9 mouse cellular contexts compared by ENCODE assay signal in genomic region chr7:15974712-15975111, GRCm38 (mm10). TPM values are rescaled to one million over a fixed set of nuclear protein-coding genes. Genes with fewer than 3 reads are reported as not detected.
DNase-seq lines count a peak whose midpoint lies in the region; ATAC-seq and TF ChIP-seq lines count a peak whose summit lies in the region.
"Had no signal": no experiment of that assay in that cellular context is flagged by ENCODE, and none has a peak within 500 bp of the region (broad histone marks: within the 10 kb centered on the region; RNA-seq: fewer than 3 reads in every experiment).

No protein-coding gene starts in this region.

- H3K27ac ChIP-seq in hindbrain, embryonic 14.5 days, result no peak overlapping the region
- H3K27ac ChIP-seq in hindbrain, embryonic 12.5 days, result no peak overlapping the region
- H3K27ac ChIP-seq in CH12.LX (ENCODE audit: insufficient read depth, low read depth), result no peak overlapping the region
- no peak overlapping the region for H3K27ac ChIP-seq in layer of hippocampus, adult 2 months
- H3K27ac ChIP-seq: limb, embryonic 15.5 days had no signal

- WGBS in hindbrain, embryonic 14.5 days, result 72% methylated on average over 5 of the region's 5 CpGs
- WGBS in hindbrain, embryonic 12.5 days, result 63% methylated on average over 5 of the region's 5 CpGs

- no peak for TF ChIP-seq EP300 in CH12.LX (IDR thresholded peaks at IDR 0.05; ENCODE audit: low read length)

- peak; percentile 77 to 85 for TF ChIP-seq CTCF in CH12.LX (conservative IDR thresholded peaks at IDR 0.05 in 1 of 2, IDR thresholded peaks at IDR 0.05 in 1 of 2; ENCODE audit: low read depth in 2 of 2, low read length in 2 of 2)
- peak; percentile 90 for TF ChIP-seq CTCF in layer of hippocampus, adult 2 months (conservative IDR thresholded peaks at IDR 0.05)

- peak; percentile 32 for DNase-seq in hindbrain, embryonic 14.5 days (ENCODE audit: low spot score)
- peak; percentile 58 for DNase-seq in CH12.LX (ENCODE audit: extremely low read depth)
- peak; percentile 82 for DNase-seq in adrenal gland, postnatal 14 days
- DNase-seq in layer of hippocampus, adult 2 months (ENCODE audit: low spot score in 2 of 2), result peak; percentile 49 to 78
- peak; percentile 61 for DNase-seq in testis, postnatal 14 days (ENCODE audit: low spot score)

- no peaks in the 10 kb centered on the region for H3K27me3 ChIP-seq in hindbrain, embryonic 14.5 days (ENCODE audit: control insufficient read depth, insufficient read depth, low read length)
- no peaks in the 10 kb centered on the region for H3K27me3 ChIP-seq in hindbrain, embryonic 12.5 days
- no peaks in the 10 kb centered on the region for H3K27me3 ChIP-seq in CH12.LX (replicated peaks)
- H3K27me3 ChIP-seq: limb, embryonic 15.5 days had no signal

- H3K4me1 ChIP-seq in hindbrain, embryonic 14.5 days (replicated peaks; ENCODE audit: control insufficient read depth, insufficient read depth, low read length), result no peaks in the 10 kb centered on the region
- no peaks in the 10 kb centered on the region for H3K4me1 ChIP-seq in hindbrain, embryonic 12.5 days
- H3K4me1 ChIP-seq in CH12.LX (ENCODE audit: control insufficient read depth in 1 of 2, insufficient read depth in 2 of 2), result peaks cover 0 to 5% of the 10 kb centered on the region in 2 experiments; a peak in 1 of 4 replicates
- H3K4me1 ChIP-seq: limb, embryonic 15.5 days had no signal

- dilution Hi-C loops in CH12.LX (cut with MboI; ENCODE audit: extremely low pct_ligation_motif_present, extremely low pct_unique_long_range_greater_than_20kb, low sequenced_read_pairs), result loop anchor here (25.0 kb wide), 1 partner anchor 188 kb away; no protein-coding TSS in a partner anchor

- H3K79me2 ChIP-seq in CH12.LX (replicated peaks; ENCODE audit: control insufficient read depth, extremely low read depth, insufficient read depth, poor library complexity, severe bottlenecking), result no peaks in the 10 kb centered on the region

- H3K36me3 ChIP-seq in hindbrain, embryonic 14.5 days (replicated peaks; ENCODE audit: control insufficient read depth, insufficient read depth), result peaks cover 88% of the 10 kb centered on the region
- H3K36me3 ChIP-seq in hindbrain, embryonic 12.5 days, result peaks cover 87% of the 10 kb centered on the region
- H3K36me3 ChIP-seq in CH12.LX (replicated peaks in 1 of 2; ENCODE audit: control insufficient read depth in 1 of 2, insufficient read depth in 1 of 2, low read length in 1 of 2), result peaks cover 63 to 90% of the 10 kb centered on the region in 2 experiments

- in situ Hi-C loops in CH12.LX (cut with MboI; ENCODE audit: low pct_ligation_motif_present, low pct_unique_long_range_greater_than_20kb, low sequenced_read_pairs), result no loop called here

- no peak overlapping the region for H3K9ac ChIP-seq in hindbrain, embryonic 14.5 days
- no peak overlapping the region for H3K9ac ChIP-seq in hindbrain, embryonic 12.5 days
- no peak overlapping the region for H3K9ac ChIP-seq in CH12.LX (ENCODE audit: insufficient read depth, low read depth)
- H3K9ac ChIP-seq: limb, embryonic 15.5 days had no signal

- TF ChIP-seq RAD21 in CH12.LX (IDR thresholded peaks at IDR 0.05; ENCODE audit: low read depth, low read length), result peak; percentile 48

- TF ChIP-seq POLR2A in CH12.LX (IDR thresholded peaks at IDR 0.05; ENCODE audit: low read depth, low read length), result no peak

- no peak overlapping the region for H3K4me3 ChIP-seq in hindbrain, embryonic 14.5 days (replicated peaks; ENCODE audit: low read length)
- H3K4me3 ChIP-seq in hindbrain, embryonic 12.5 days, result no peak overlapping the region
- no peak overlapping the region for H3K4me3 ChIP-seq in CH12.LX (replicated peaks in 1 of 3; ENCODE audit: low read depth in 2 of 3, low read length in 2 of 3, poor library complexity in 1 of 3)
- no peak overlapping the region for H3K4me3 ChIP-seq in layer of hippocampus, adult 2 months
- H3K4me3 ChIP-seq: limb, embryonic 15.5 days had no signal

- ATAC-seq in hindbrain, embryonic 14.5 days (ENCODE audit: low FRiP score), result no peak
- no peak for ATAC-seq in hindbrain, embryonic 12.5 days (ENCODE audit: low FRiP score)
- peak; percentile 52; the same call in 1 of the 2 replicates for ATAC-seq in erythroid progenitor cell, adult 5-6 weeks (replicated peaks; ENCODE audit: low FRiP score, poor library complexity, severe bottlenecking)
- peak; percentile 67 for ATAC-seq in megakaryocyte progenitor cell, adult 5-6 weeks (replicated peaks; ENCODE audit: poor library complexity)

- no peak overlapping the region for H3K4me2 ChIP-seq in hindbrain, embryonic 14.5 days (replicated peaks)
- no peak overlapping the region for H3K4me2 ChIP-seq in hindbrain, embryonic 12.5 days (replicated peaks)
- no peak overlapping the region for H3K4me2 ChIP-seq in CH12.LX (ENCODE audit: insufficient read depth, low read depth, poor library complexity, severe bottlenecking)
- H3K4me2 ChIP-seq: limb, embryonic 15.5 days had no signal

- H3K9me3 ChIP-seq in hindbrain, embryonic 14.5 days (ENCODE audit: control insufficient read depth, low read length), result no peaks in the 10 kb centered on the region
- no peaks in the 10 kb centered on the region for H3K9me3 ChIP-seq in hindbrain, embryonic 12.5 days (replicated peaks)
- H3K9me3 ChIP-seq in CH12.LX (replicated peaks; ENCODE audit: low read length), result no peaks in the 10 kb centered on the region
- H3K9me3 ChIP-seq: limb, embryonic 15.5 days had no signal

TF ChIP-seq in CH12.LX, 34 proteins besides CTCF, POLR2A, EP300 and RAD21:
- TF ChIP-seq SMC3 (IDR thresholded peaks at IDR 0.05; ENCODE audit: low read depth, low read length) (peak; percentile 48), TBP (conservative IDR thresholded peaks at IDR 0.05; ENCODE audit: low read depth, low read length) (no peak), NELFE (IDR thresholded peaks at IDR 0.05; ENCODE audit: low read depth, low read length) (no peak)

RNA-seq across cellular contexts. Expression of gene Ehd2, which starts 7.3 kb away (rescaled TPM):
- polyA plus RNA-seq in hindbrain, embryonic 14.5 days (2014; fragmentation: Nextera tagmentation; extraction: Ambion mirVana), result 5.6 and 6.6 TPM in 2 replicates
- 10.1 and 16.6 TPM in 2 replicates for polyA plus RNA-seq in hindbrain, embryonic 12.5 days (2016; fragmentation: Nextera tagmentation; extraction: Ambion mirVana)
- total RNA-seq in CH12.LX (2012; rRNA removed) (4.7 and 7.0 TPM in 2 replicates), CH12.LX (2014; rRNA removed) (1.1 and 1.2 TPM in 2 replicates)
- polyA plus RNA-seq in CH12.LX (2012; ENCODE audit: insufficient read length, low read depth), result 4.4 and 5.2 TPM in 2 replicates
- total RNA-seq in adrenal gland, postnatal 14 days (2021), result 119 and 121 TPM in 2 replicates
- total RNA-seq in erythroid progenitor cell, adult 5-6 weeks (2015; ENCODE audit: low replicate concordance), result 2.9 and 5.4 TPM in 2 replicates
- 0.64 and 0.76 TPM in 2 replicates for total RNA-seq in erythroid progenitor cell, adult 5-6 weeks (2017; ENCODE audit: low replicate concordance)
- 1 to 10 TPM; 6.7 to 7.3 TPM for total RNA-seq in layer of hippocampus, adult 2 months (2021)
- 0.07 and 0.27 TPM in 2 replicates for total RNA-seq in megakaryocyte progenitor cell, adult 5-6 weeks (2015)
- total RNA-seq in megakaryocyte progenitor cell, adult 5-6 weeks (2017), result 0.21 and 0.24 TPM in 2 replicates

RNA-seq across cellular contexts. Expression of gene Nop53, which starts 28.8 kb away (rescaled TPM):
- polyA plus RNA-seq in hindbrain, embryonic 14.5 days (2014; fragmentation: Nextera tagmentation; extraction: Ambion mirVana), result 113 and 114 TPM in 2 replicates
- polyA plus RNA-seq in hindbrain, embryonic 12.5 days (2016; fragmentation: Nextera tagmentation; extraction: Ambion mirVana), result 157 and 167 TPM in 2 replicates
- total RNA-seq in CH12.LX (2012; rRNA removed) (234 and 310 TPM in 2 replicates), CH12.LX (2014; rRNA removed) (171 and 199 TPM in 2 replicates)
- 291 and 339 TPM in 2 replicates for polyA plus RNA-seq in CH12.LX (2012; ENCODE audit: insufficient read length, low read depth)
- total RNA-seq in adrenal gland, postnatal 14 days (2021), result 196 and 213 TPM in 2 replicates
- 23.9 and 38.2 TPM in 2 replicates for total RNA-seq in erythroid progenitor cell, adult 5-6 weeks (2015; ENCODE audit: low replicate concordance)
- total RNA-seq in erythroid progenitor cell, adult 5-6 weeks (2017; ENCODE audit: low replicate concordance), result 66.1 and 114 TPM in 2 replicates
- total RNA-seq in layer of hippocampus, adult 2 months (2021), result 100 to 1,000 TPM; 115 to 121 TPM
- total RNA-seq in megakaryocyte progenitor cell, adult 5-6 weeks (2015), result 64.0 and 65.0 TPM in 2 replicates
- 230 and 286 TPM in 2 replicates for total RNA-seq in megakaryocyte progenitor cell, adult 5-6 weeks (2017)

RNA-seq across cellular contexts. Expression of gene Selenow, which starts 52.5 kb away (rescaled TPM):
- polyA plus RNA-seq in hindbrain, embryonic 14.5 days (2014; fragmentation: Nextera tagmentation; extraction: Ambion mirVana), result 1,554 and 1,615 TPM in 2 replicates
- 1,041 and 1,118 TPM in 2 replicates for polyA plus RNA-seq in hindbrain, embryonic 12.5 days (2016; fragmentation: Nextera tagmentation; extraction: Ambion mirVana)
- total RNA-seq in CH12.LX (2012; rRNA removed) (62.2 and 65.2 TPM in 2 replicates), CH12.LX (2014; rRNA removed) (44.1 and 44.9 TPM in 2 replicates)
- 244 and 257 TPM in 2 replicates for polyA plus RNA-seq in CH12.LX (2012; ENCODE audit: insufficient read length, low read depth)
- total RNA-seq in adrenal gland, postnatal 14 days (2021), result 191 and 202 TPM in 2 replicates
- 52.4 and 65.6 TPM in 2 replicates for total RNA-seq in erythroid progenitor cell, adult 5-6 weeks (2015; ENCODE audit: low replicate concordance)
- total RNA-seq in erythroid progenitor cell, adult 5-6 weeks (2017; ENCODE audit: low replicate concordance), result 19.6 and 25.3 TPM in 2 replicates
- 1,000 to 10,000 TPM; 1,462 to 1,494 TPM for total RNA-seq in layer of hippocampus, adult 2 months (2021)
- 69.8 and 85.4 TPM in 2 replicates for total RNA-seq in megakaryocyte progenitor cell, adult 5-6 weeks (2015)
- total RNA-seq in megakaryocyte progenitor cell, adult 5-6 weeks (2017), result 23.7 and 30.0 TPM in 2 replicates

Comparison
In these comparisons a context has a peak if more than half of its experiments do, and no peak if none do; other contexts are left out.
1. ATAC-seq: peak in erythroid progenitor cell, adult 5-6 weeks (single experiment) and megakaryocyte progenitor cell, adult 5-6 weeks (single experiment); none in hindbrain, embryonic 14.5 days (single experiment) and hindbrain, embryonic 12.5 days (single experiment).
2. DNase-seq: peak in every context shown above with its lines; median percentile 82 in adrenal gland, postnatal 14 days; 64 in layer of hippocampus, adult 2 months; 61 in testis, postnatal 14 days; 58 in CH12.LX; 32 in hindbrain, embryonic 14.5 days.
3. RNA of gene Ehd2, which starts 7.3 kb away (total RNA-seq): 119 to 121 TPM in adrenal gland, postnatal 14 days; 6.7 to 7.3 TPM in layer of hippocampus, adult 2 months, 1.1 to 7.0 TPM in CH12.LX, 0.64 to 5.4 TPM in erythroid progenitor cell, adult 5-6 weeks and 0.07 to 0.27 TPM in megakaryocyte progenitor cell, adult 5-6 weeks; every median in the first group is over 10 times any median in the second.